Mouse (Mus musculus) kidney, adult 8-10 months (tissue): ENCODE measurements at regions not wholly inside any gene's neighbourhood (a gene's known extent, or its start where the extent isn't known, plus 50 kb on each side); places are given as distances from the start of the nearest gene placed in this dataset.

Experiments used
- DNase-seq, 2 experiments: peaks; one replicate each; pipeline ENCODE4 v3.0.0; 2022

DNA sequence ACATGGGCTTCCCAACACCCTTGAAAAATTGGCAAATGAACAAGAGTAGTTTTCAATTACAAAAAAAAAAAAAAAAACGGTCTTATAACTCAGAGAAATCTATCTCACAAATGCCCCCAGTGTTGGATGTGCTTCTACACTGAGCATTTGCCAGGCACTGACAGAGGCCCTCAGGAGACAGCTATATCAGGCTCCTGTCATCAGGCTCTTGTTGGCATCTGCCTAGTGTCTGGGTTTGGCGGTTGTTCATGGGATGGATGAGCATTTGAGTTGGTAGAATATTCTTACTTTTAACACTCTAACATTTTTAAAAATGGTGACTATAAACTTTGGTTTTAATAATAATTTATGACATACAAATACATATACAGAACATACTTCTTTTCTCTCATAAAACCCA is 1555.4 kb upstream of the Map3k7 start:
- no peak for DNase-seq

GRCm38 (mm10) chr4:30447644-30448043 is 1516.3 kb upstream of the Map3k7 start:
- no peak for DNase-seq

- no peak for DNase-seq
Measured at GRCm38 (mm10) chr4:30450395-30450794, 1513.5 kb upstream of the Map3k7 start.

DNA sequence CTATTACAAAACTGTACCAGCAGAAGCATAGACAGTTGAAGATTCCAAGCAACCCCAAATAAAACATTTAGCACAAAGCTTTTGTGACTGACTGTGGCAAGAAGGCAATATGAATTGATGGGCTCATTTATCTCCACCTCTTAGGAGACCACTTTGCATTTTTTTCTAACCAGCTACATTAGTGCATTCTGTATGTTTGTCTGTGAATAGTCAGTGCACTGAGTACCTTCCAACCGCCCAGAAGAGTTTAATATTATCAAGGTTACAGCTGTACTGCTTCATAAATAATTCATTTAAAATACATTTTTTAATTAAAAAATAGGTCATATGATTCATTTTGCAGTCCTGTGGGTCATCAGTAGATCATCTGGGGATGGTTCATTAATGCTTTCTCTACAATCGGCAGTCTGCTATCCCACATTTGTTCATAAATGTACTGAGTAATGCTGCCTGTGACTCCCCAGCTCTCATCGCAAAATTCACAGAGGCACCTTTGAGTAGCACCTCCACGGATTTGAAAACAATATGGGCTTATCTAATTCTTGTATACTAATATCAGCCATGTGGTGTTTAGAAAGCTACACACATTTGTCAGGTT is 1496.5 kb upstream of the Map3k7 start:
- no peak for DNase-seq

- DNase-seq = no peak
Measured at GRCm38 (mm10) chr4:30476621-30477020, 1487.3 kb upstream of the Map3k7 start.

- DNase-seq = peak; percentile 7 to 66
Measured at GRCm38 (mm10) chr4:30500067-30500670, 1463.7 kb upstream of the Map3k7 start.
